Mouse (Mus musculus): ENCODE results near the gene Adprm.
"Not testable (repeated sequence)": the region's sequence is repeated elsewhere in the genome, so short reads cannot be mapped to it uniquely, and the experiment has no call there.

Adprm gene

GRCm38 (mm10) chr11:67024867-67025477 is 27.4 kb downstream of the Adprm start, which contains the start of gene Tmem220:
Gene Tmem220 (plus strand): TSS chr11:67025154.
- peak; percentile 95 to 99 for DNase-seq (ENCODE audit: inconsistent age in 2 of 2, low spot score in 1 of 2)

GRCm38 (mm10) chr11:67023802-67024340 is 28.5 kb downstream of the Adprm start:
- no peak for DNase-seq (ENCODE audit: inconsistent age in 2 of 2, low spot score in 1 of 2)

- DNase-seq (ENCODE audit: inconsistent age in 2 of 2, low spot score in 1 of 2): not testable (repeated sequence)
Measured at GRCm38 (mm10) chr11:67023191-67023590, 29.2 kb downstream of the Adprm start.

GRCm38 (mm10) chr11:67022354-67023115 is 29.9 kb downstream of the Adprm start:
- DNase-seq (ENCODE audit: inconsistent age in 2 of 2, low spot score in 1 of 2): peak in 1 of 2 experiments; percentile 49

- peak; percentile 55 to 86 for DNase-seq (ENCODE audit: inconsistent age in 2 of 2, low spot score in 1 of 2)
Measured at GRCm38 (mm10) chr11:67020948-67021347, 31.4 kb downstream of the Adprm start.

GRCm38 (mm10) chr11:67019711-67020475 is 32.5 kb downstream of the Adprm start:
- no peak for DNase-seq (ENCODE audit: inconsistent age in 2 of 2, low spot score in 1 of 2)

- peak in 1 of 2 experiments; percentile 45 for DNase-seq (ENCODE audit: inconsistent age in 2 of 2, low spot score in 1 of 2)
Measured at GRCm38 (mm10) chr11:67017801-67018591, 34.4 kb downstream of the Adprm start.

- no peak for DNase-seq (ENCODE audit: inconsistent age in 2 of 2, low spot score in 1 of 2)
Measured at GRCm38 (mm10) chr11:67011635-67012034, 40.8 kb downstream of the Adprm start.

- DNase-seq (ENCODE audit: inconsistent age in 2 of 2, low spot score in 1 of 2): peak in 1 of 2 experiments; percentile 62
Measured at GRCm38 (mm10) chr11:67010430-67010829, 42.0 kb downstream of the Adprm start.

- no peak for DNase-seq (ENCODE audit: inconsistent age in 2 of 2, low spot score in 1 of 2)
Measured at GRCm38 (mm10) chr11:67008528-67008927, 43.9 kb downstream of the Adprm start.

- peak in 1 of 2 experiments; percentile 49 for DNase-seq (ENCODE audit: inconsistent age in 2 of 2, low spot score in 1 of 2)
Measured at GRCm38 (mm10) chr11:67007961-67008360, 44.4 kb downstream of the Adprm start.

GRCm38 (mm10) chr11:67002911-67003310 is 49.5 kb downstream of the Adprm start:
- no peak for DNase-seq (ENCODE audit: inconsistent age in 2 of 2, low spot score in 1 of 2)

GRCm38 (mm10) chr11:67001717-67002116 is 50.7 kb downstream of the Adprm start:
- no peak for DNase-seq (ENCODE audit: inconsistent age in 2 of 2, low spot score in 1 of 2)

GRCm38 (mm10) chr11:67000671-67001070 is 51.7 kb downstream of the Adprm start:
- no peak for DNase-seq (ENCODE audit: inconsistent age in 2 of 2, low spot score in 1 of 2)

GRCm38 (mm10) chr11:66998467-66999403 is 53.7 kb downstream of the Adprm start:
- peak; percentile 83 to 95 for DNase-seq (ENCODE audit: inconsistent age in 2 of 2, low spot score in 1 of 2)

GRCm38 (mm10) chr11:66996446-66996845 is 55.9 kb downstream of the Adprm start:
- no peak for DNase-seq (ENCODE audit: inconsistent age in 2 of 2, low spot score in 1 of 2)

- no peak for DNase-seq (ENCODE audit: inconsistent age in 2 of 2, low spot score in 1 of 2)
Measured at GRCm38 (mm10) chr11:66993674-66994073, 58.7 kb downstream of the Adprm start.

- no peak for DNase-seq (ENCODE audit: inconsistent age in 2 of 2, low spot score in 1 of 2)
Measured at GRCm38 (mm10) chr11:66992150-66992549, 60.2 kb downstream of the Adprm start.

Measured in adrenal gland, adult (tissue).